Mouse (Mus musculus): Measurements from ENCODE around the gene Hoxa3.

DNA sequence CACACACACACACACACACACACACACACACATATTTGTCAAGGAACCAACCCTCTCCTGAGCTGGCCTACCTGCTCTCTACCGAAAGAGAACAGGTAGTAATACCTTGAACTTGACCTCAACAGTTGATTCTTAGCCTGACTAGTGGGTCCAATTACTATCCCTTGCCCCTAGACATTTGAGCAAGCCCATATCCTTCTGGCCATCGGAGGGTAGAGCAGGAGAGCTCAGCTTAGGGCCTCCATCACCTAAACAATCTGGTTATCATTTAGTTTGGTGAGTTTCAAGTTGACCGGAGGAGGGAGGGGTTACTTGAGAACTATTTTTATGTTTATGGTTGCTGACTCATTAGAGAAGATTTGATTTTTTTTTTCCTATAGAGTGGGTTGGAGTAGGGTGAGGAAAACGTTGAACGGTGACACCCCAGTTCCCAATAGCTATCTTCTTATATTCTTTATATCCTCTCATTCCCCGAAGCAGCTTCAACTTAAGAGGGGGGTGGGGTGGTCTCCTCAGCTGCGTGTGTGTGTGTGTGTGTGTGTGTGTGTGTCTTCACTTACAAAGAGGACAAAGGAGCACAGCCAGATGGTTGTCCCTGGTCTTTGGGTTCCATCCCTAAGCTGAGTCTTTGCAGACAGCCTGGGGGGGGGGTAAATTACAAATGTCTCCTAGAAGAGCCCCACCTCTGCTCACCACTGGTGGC lies 38.2 kb upstream of the Hoxa3 start:
- TF ChIP-seq CTCF (IDR thresholded peaks at IDR 0.05) (no peak), POLR2A (IDR thresholded peaks at IDR 0.05; ENCODE audit: insufficient read depth, low read depth, low read length) (no peak), EP300 (IDR thresholded peaks at IDR 0.05; ENCODE audit: insufficient read depth, low read depth, low read length) (no peak)

Data from heart, adult 2 months (tissue).